Mouse (Mus musculus): ENCODE measurements around the gene Smim12. TPM values are rescaled to one million over a fixed set of nuclear protein-coding genes. Genes with fewer than 3 reads are reported as not detected.
A peak's percentile ranks its signal among the peaks of the same experiment; 100 is the strongest.

Gene Smim12
- polyA plus RNA-seq, 1 experiment from 2014 or later: 49.5 TPM

DNA sequence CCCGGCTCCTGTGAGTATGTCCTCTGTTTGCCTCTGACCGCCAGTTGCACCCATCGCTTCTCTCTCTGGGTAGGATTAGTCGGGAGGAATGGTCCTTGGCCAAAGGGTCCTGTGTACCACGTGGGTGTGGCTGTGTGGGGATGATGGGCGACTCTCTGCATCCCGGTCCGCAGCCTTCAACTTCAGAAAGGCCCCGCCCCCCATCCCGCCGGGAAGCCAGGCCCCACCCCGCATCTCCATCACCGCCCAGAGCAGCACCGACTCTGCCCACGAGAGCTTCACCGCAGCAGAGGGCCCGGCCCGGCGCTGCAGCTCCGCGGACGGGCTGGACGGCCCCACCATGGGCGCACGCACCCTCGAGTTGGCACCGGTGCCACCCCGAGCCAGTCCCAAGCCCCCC, 29.1 kb upstream of the Smim12 start:
- H3K36me3 ChIP-seq (replicated peaks; ENCODE audit: control insufficient read depth, insufficient read depth, low read depth, low read length): no peaks in the 10 kb centered on the region
- WGBS: 17% methylated on average over 28 of the region's 28 CpGs
- no peak for DNase-seq (ENCODE audit: low spot score)
- peak overlapping the region; percentile 21; the same call in 1 of the 2 replicates for H3K4me2 ChIP-seq (ENCODE audit: low read depth, low read length)
- H3K27ac ChIP-seq (replicated peaks; ENCODE audit: low read depth, low read length): no peak overlapping the region
- H3K9ac ChIP-seq (replicated peaks; ENCODE audit: low read length): no peak overlapping the region
- no peak for ATAC-seq (replicated peaks; ENCODE audit: insufficient number of reproducible peaks, low FRiP score, low TSS enrichment, low read depth)
- H3K27me3 ChIP-seq (ENCODE audit: control insufficient read depth, insufficient read depth, low read length): peaks cover 19% of the 10 kb centered on the region
- H3K9me3 ChIP-seq (replicated peaks; ENCODE audit: control insufficient read depth, low read length): no peaks in the 10 kb centered on the region
- no peaks in the 10 kb centered on the region for H3K4me1 ChIP-seq (ENCODE audit: control insufficient read depth, insufficient read depth, low read length)
- H3K4me3 ChIP-seq (ENCODE audit: low read depth, low read length): no peak overlapping the region

DNA sequence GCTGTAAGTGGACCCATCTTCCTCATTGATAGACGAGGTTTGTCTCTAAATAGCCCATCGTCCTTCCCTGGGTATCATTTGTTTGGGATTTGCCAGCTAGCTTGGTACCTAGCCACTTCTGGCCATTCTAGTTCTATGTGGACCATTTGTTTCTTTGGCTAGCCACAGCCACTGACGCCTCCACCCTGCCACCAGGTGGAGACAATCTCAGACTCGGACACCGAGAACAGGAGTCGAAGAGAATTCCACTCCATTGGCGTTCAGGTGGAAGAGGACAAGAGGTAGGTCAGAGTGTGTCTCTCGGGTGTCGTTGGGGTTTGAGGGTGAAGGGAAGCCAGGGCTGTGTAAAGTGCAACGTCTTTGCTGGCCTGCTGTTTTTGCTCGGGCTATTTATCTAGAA, 28.5 kb upstream of the Smim12 start:
- H3K4me1 ChIP-seq (ENCODE audit: control insufficient read depth, insufficient read depth, low read length): no peaks in the 10 kb centered on the region
- DNase-seq (ENCODE audit: low spot score): no peak
- H3K4me3 ChIP-seq (ENCODE audit: low read depth, low read length): no peak overlapping the region
- no peaks in the 10 kb centered on the region for H3K9me3 ChIP-seq (replicated peaks; ENCODE audit: control insufficient read depth, low read length)
- WGBS: 50% methylated on average over 11 of the region's 11 CpGs
- H3K9ac ChIP-seq (replicated peaks; ENCODE audit: low read length): no peak overlapping the region
- ATAC-seq (replicated peaks; ENCODE audit: insufficient number of reproducible peaks, low FRiP score, low TSS enrichment, low read depth): no peak
- H3K4me2 ChIP-seq (ENCODE audit: low read depth, low read length): no peak overlapping the region
- no peaks in the 10 kb centered on the region for H3K36me3 ChIP-seq (replicated peaks; ENCODE audit: control insufficient read depth, insufficient read depth, low read depth, low read length)
- H3K27me3 ChIP-seq (ENCODE audit: control insufficient read depth, insufficient read depth, low read length): peaks cover 19% of the 10 kb centered on the region
- no peak overlapping the region for H3K27ac ChIP-seq (replicated peaks; ENCODE audit: low read depth, low read length)

DNA sequence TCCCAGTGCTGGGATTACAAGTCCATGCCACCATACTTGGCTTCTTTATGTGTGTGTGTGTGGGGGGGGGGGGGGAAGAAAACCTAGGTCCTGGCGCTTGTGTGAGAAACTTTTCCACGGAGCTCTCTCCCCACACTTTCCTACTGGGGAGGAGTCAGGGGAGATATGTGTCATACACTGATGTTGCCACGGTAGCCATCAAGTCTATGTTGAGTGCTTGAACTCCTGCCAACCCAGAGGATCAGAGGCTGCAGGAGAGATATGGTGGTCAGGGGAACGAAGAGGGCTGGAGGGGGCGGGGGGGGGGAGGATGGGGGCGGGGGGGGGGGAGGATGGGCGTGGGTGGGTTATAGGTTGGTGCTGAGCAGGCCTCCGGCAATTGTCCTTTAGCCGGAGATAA, 27.8 kb upstream of the Smim12 start:
- H3K27me3 ChIP-seq (ENCODE audit: control insufficient read depth, insufficient read depth, low read length): peaks cover 19% of the 10 kb centered on the region
- 66% methylated on average over 7 of the region's 9 CpGs for WGBS

DNA sequence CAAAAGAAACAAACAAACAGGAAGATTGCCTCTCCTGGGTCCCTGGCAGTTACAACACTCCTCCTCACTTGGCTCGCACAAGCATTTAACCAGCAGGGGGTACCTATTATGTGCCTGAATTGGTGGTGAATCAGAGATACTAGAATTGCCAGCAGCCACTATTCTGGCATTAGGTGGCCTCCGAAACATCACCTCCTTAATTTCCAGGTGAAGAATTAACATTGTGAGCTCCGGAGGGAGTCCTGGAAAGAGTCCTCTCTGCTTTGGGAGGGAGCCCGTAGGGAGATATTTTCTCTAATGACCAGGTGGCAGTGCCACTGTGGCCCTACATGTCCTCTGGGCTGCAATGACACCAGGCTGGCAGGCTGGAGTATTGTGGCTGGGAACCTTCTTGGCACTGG, 27.3 kb upstream of the Smim12 start:
- no peak for DNase-seq (ENCODE audit: low spot score)
- Histone ChIP-seq H3K4me1 (ENCODE audit: control insufficient read depth, insufficient read depth, low read length) (no peaks in the 10 kb centered on the region), H3K9ac (replicated peaks; ENCODE audit: low read length) (no peak overlapping the region), H3K36me3 (replicated peaks; ENCODE audit: control insufficient read depth, insufficient read depth, low read depth, low read length) (no peaks in the 10 kb centered on the region), H3K9me3 (replicated peaks; ENCODE audit: control insufficient read depth, low read length) (no peaks in the 10 kb centered on the region), H3K27ac (replicated peaks; ENCODE audit: low read depth, low read length) (no peak overlapping the region), H3K4me2 (ENCODE audit: low read depth, low read length) (no peak overlapping the region), H3K27me3 (ENCODE audit: control insufficient read depth, insufficient read depth, low read length) (peaks cover 19% of the 10 kb centered on the region), H3K4me3 (ENCODE audit: low read depth, low read length) (no peak overlapping the region)
- ATAC-seq (replicated peaks; ENCODE audit: insufficient number of reproducible peaks, low FRiP score, low TSS enrichment, low read depth): no peak
- WGBS: 76% methylated on average over 4 of the region's 4 CpGs

More for the DNA sequence above, 27.8 kb upstream of the Smim12 start:
- no peaks in the 10 kb centered on the region for H3K9me3 ChIP-seq (replicated peaks; ENCODE audit: control insufficient read depth, low read length)
- H3K36me3 ChIP-seq (replicated peaks; ENCODE audit: control insufficient read depth, insufficient read depth, low read depth, low read length): no peaks in the 10 kb centered on the region
- no peak for DNase-seq (ENCODE audit: low spot score)
- no peaks in the 10 kb centered on the region for H3K4me1 ChIP-seq (ENCODE audit: control insufficient read depth, insufficient read depth, low read length)
- ATAC-seq (replicated peaks; ENCODE audit: insufficient number of reproducible peaks, low FRiP score, low TSS enrichment, low read depth): no peak
- no peak overlapping the region for H3K4me3 ChIP-seq (ENCODE audit: low read depth, low read length)
- no peak overlapping the region for H3K27ac ChIP-seq (replicated peaks; ENCODE audit: low read depth, low read length)
- no peak overlapping the region for H3K9ac ChIP-seq (replicated peaks; ENCODE audit: low read length)
- H3K4me2 ChIP-seq (ENCODE audit: low read depth, low read length): no peak overlapping the region

DNA sequence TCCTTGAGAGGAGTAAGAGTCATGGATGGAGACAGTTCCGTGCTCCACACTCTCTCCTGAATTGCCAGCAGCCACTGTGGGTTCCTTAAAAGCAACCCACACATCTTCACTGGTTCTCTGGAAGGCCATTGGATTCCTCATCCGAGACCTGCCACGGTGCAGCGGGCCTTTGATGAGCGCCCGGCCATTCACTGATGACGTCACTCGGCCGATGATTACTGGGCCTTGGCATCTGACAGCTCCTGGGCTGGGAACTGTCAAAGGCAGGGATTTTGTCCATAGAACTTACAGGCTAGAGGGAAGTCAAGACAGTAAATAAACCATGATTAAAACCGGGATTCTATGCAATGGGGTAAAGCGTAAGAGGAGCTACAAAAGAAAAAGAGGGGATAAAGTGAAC, 26.5 kb upstream of the Smim12 start:
- Histone ChIP-seq H3K27ac (replicated peaks; ENCODE audit: low read depth, low read length) (no peak overlapping the region), H3K9me3 (replicated peaks; ENCODE audit: control insufficient read depth, low read length) (no peaks in the 10 kb centered on the region), H3K4me3 (ENCODE audit: low read depth, low read length) (no peak overlapping the region), H3K4me1 (ENCODE audit: control insufficient read depth, insufficient read depth, low read length) (no peaks in the 10 kb centered on the region), H3K9ac (replicated peaks; ENCODE audit: low read length) (no peak overlapping the region), H3K4me2 (ENCODE audit: low read depth, low read length) (no peak overlapping the region), H3K27me3 (ENCODE audit: control insufficient read depth, insufficient read depth, low read length) (peaks cover 19% of the 10 kb centered on the region), H3K36me3 (replicated peaks; ENCODE audit: control insufficient read depth, insufficient read depth, low read depth, low read length) (no peaks in the 10 kb centered on the region)
- 79% methylated on average over 11 of the region's 11 CpGs for WGBS
- DNase-seq (ENCODE audit: low spot score): no peak
- no peak for ATAC-seq (replicated peaks; ENCODE audit: insufficient number of reproducible peaks, low FRiP score, low TSS enrichment, low read depth)

DNA sequence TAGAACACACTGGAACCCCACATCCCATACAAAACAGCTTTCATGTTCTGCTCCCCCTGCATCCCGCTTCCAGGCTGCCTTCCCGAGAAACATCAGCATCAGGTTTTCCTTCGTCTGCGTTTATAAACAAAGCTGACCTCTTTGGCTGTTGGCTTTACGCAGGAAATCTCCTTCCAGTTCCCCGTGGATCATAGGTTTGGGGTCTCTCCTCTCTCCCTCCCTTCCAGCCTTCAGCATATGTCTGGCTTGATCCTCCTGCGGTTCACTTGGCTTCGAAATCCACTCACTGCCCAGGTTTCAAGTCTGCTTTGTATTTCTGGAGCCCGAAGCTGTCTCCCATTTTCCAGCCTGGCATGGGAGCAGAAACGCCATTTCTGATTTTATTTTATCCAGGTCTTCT, 20.3 kb upstream of the Smim12 start:
- no peak overlapping the region for H3K4me2 ChIP-seq (ENCODE audit: low read depth, low read length)
- no peaks in the 10 kb centered on the region for H3K9me3 ChIP-seq (replicated peaks; ENCODE audit: control insufficient read depth, low read length)
- no peak overlapping the region for H3K27ac ChIP-seq (replicated peaks; ENCODE audit: low read depth, low read length)
- H3K27me3 ChIP-seq (ENCODE audit: control insufficient read depth, insufficient read depth, low read length): peaks cover 7% of the 10 kb centered on the region
- ATAC-seq (replicated peaks; ENCODE audit: insufficient number of reproducible peaks, low FRiP score, low TSS enrichment, low read depth) (no peak), DNase-seq (ENCODE audit: low spot score) (no peak)
- WGBS: 31% methylated on average over 10 of the region's 10 CpGs
- H3K4me3 ChIP-seq (ENCODE audit: low read depth, low read length): no peak overlapping the region
- no peaks in the 10 kb centered on the region; the same call in 1 of the 2 replicates for H3K4me1 ChIP-seq (ENCODE audit: control insufficient read depth, insufficient read depth, low read length)
- H3K36me3 ChIP-seq (replicated peaks; ENCODE audit: control insufficient read depth, insufficient read depth, low read depth, low read length): no peaks in the 10 kb centered on the region
- no peak overlapping the region for H3K9ac ChIP-seq (replicated peaks; ENCODE audit: low read length)

DNA sequence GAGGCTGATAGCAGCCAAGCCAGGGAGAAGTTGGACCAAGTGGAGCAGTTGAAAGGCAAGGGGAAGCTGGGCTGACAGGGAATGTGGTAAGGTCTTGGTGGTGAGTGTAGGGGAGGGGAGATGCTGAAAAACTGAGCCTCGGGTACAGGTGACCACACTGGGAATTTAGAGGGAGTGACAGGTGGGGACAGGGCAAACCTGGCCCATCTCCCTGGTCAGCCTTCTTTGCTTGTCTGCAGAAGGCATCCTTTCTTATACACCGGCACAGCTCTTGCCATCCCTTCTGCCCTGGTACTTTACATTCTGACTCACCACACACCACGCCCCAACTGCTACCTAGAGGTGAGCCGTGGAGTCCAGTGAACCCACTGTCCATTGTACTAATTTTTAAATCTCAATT, 19.8 kb upstream of the Smim12 start:
- no peak for ATAC-seq (replicated peaks; ENCODE audit: insufficient number of reproducible peaks, low FRiP score, low TSS enrichment, low read depth)
- Histone ChIP-seq H3K9ac (replicated peaks; ENCODE audit: low read length) (no peak overlapping the region), H3K27me3 (ENCODE audit: control insufficient read depth, insufficient read depth, low read length) (peaks cover 7% of the 10 kb centered on the region), H3K9me3 (replicated peaks; ENCODE audit: control insufficient read depth, low read length) (no peaks in the 10 kb centered on the region), H3K4me2 (ENCODE audit: low read depth, low read length) (no peak overlapping the region), H3K4me1 (ENCODE audit: control insufficient read depth, insufficient read depth, low read length) (no peaks in the 10 kb centered on the region; the same call in 1 of the 2 replicates), H3K4me3 (ENCODE audit: low read depth, low read length) (no peak overlapping the region), H3K36me3 (replicated peaks; ENCODE audit: control insufficient read depth, insufficient read depth, low read depth, low read length) (no peaks in the 10 kb centered on the region), H3K27ac (replicated peaks; ENCODE audit: low read depth, low read length) (no peak overlapping the region)
- DNase-seq (ENCODE audit: low spot score): no peak
- 57% methylated on average over 4 of the region's 4 CpGs for WGBS

DNA sequence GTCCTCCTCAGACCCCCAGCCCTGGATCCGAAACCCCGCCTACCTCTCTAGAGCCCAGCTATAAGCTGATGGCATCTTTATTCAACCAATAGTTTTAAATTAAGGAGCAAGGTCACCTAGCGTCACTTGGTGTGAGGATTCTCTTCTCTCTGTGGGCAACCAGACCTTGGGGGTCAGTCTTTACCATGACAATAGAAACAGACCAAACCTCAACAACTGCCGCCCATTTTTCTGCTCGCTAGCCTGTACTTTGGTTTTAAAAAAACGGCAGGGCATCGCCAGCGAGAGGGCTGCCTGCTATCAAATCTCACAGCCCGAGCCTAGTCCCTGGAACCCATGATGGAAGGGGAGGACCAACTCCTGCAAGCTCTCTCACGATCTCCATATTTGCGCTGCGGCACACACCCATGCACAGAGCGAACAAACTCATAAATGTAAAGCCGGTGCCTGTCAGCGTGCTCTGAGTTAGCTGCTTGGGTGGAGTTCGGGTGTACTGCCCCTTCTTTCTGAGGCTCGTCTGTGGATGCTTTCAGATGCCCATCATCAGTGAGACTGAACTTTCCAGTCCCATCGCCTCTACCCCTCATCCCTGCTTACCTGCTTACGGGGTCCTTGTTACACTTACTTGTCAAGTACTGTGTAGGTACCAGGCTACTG, 19.0 kb upstream of the Smim12 start:
- WGBS: 12% methylated on average over 19 of the region's 19 CpGs
- no peak overlapping the region for H3K4me3 ChIP-seq (ENCODE audit: low read depth, low read length)
- no peak overlapping the region for H3K27ac ChIP-seq (replicated peaks; ENCODE audit: low read depth, low read length)
- ATAC-seq (replicated peaks; ENCODE audit: insufficient number of reproducible peaks, low FRiP score, low TSS enrichment, low read depth) (no peak), DNase-seq (ENCODE audit: low spot score) (no peak)
- H3K9ac ChIP-seq (replicated peaks; ENCODE audit: low read length): no peak overlapping the region
- H3K9me3 ChIP-seq (replicated peaks; ENCODE audit: control insufficient read depth, low read length): no peaks in the 10 kb centered on the region
- H3K4me1 ChIP-seq (ENCODE audit: control insufficient read depth, insufficient read depth, low read length): no peaks in the 10 kb centered on the region; the same call in 1 of the 2 replicates
- no peak overlapping the region for H3K4me2 ChIP-seq (ENCODE audit: low read depth, low read length)
- no peaks in the 10 kb centered on the region for H3K36me3 ChIP-seq (replicated peaks; ENCODE audit: control insufficient read depth, insufficient read depth, low read depth, low read length)
- peaks cover 7% of the 10 kb centered on the region for H3K27me3 ChIP-seq (ENCODE audit: control insufficient read depth, insufficient read depth, low read length)

Measured in embryonic facial prominence, embryonic 11.5 days (tissue).